In the genomic region with DNA sequence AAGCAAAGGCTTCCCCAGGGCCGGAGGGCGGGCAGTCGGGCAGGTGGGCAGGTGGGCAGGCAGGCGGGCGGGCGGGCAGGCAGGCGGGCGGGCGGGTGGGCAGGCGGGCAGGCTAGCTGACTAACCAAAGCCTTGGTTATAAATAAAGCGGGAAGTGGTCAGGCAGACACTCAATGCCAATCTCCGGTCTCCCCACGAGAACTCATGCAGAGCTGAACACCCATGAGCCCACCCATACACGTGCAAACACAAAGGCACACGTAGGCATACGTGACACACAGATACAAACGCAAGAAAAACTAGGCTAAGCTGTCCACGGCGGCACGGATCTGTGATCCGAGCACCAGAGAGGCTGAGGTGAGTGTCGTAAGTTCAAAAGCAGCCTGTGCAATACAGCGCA, we compare ENCODE assay signal across 20 mouse cellular contexts. TPM values are rescaled to one million over a fixed set of nuclear protein-coding genes. Genes with fewer than 3 reads are reported as not detected.
DNase-seq lines count a peak whose midpoint lies in the region; ATAC-seq and TF ChIP-seq lines count a peak whose summit lies in the region.
"Had no signal": no experiment of that assay in that cellular context is flagged by ENCODE, and none has a peak within 500 bp of the region (broad histone marks: within the 10 kb centered on the region; RNA-seq: fewer than 3 reads in every experiment).

No protein-coding gene starts in this region.

- no peaks in the 10 kb centered on the region for H3K9me3 ChIP-seq in liver, embryonic 15.5 days (replicated peaks)
- no peaks in the 10 kb centered on the region for H3K9me3 ChIP-seq in ES-E14 (ENCODE audit: control insufficient read depth, insufficient read depth, low read depth, low read length)
- H3K9me3 ChIP-seq in intestine, embryonic 15.5 days = no peaks in the 10 kb centered on the region
- H3K9me3 ChIP-seq: heart, embryonic 12.5 days had no signal

- no peaks in the 10 kb centered on the region for H3K36me3 ChIP-seq in liver, embryonic 15.5 days (replicated peaks)
- no peaks in the 10 kb centered on the region for H3K36me3 ChIP-seq in ES-E14 (ENCODE audit: control insufficient read depth, insufficient read depth, low read length, poor library complexity, severe bottlenecking)
- no peaks in the 10 kb centered on the region; the same call in 1 of the 2 replicates for H3K36me3 ChIP-seq in intestine, embryonic 15.5 days
- H3K36me3 ChIP-seq: heart, embryonic 12.5 days had no signal

- H3K27me3 ChIP-seq in liver, embryonic 15.5 days = peaks cover 13% of the 10 kb centered on the region
- no peaks in the 10 kb centered on the region for H3K27me3 ChIP-seq in intestine, embryonic 15.5 days (replicated peaks)
- H3K27me3 ChIP-seq: heart, embryonic 12.5 days had no signal

- no peak for ATAC-seq in liver, embryonic 15.5 days (ENCODE audit: insufficient read depth)
- peak; percentile 62 for ATAC-seq in granulocyte monocyte progenitor cell, adult 5-6 weeks (replicated peaks; ENCODE audit: poor library complexity, severe bottlenecking)
- ATAC-seq in neutrophil, adult 5-6 weeks (ENCODE audit: extremely low read depth, insufficient number of reproducible peaks, low FRiP score, poor library complexity, severe bottlenecking) = peak; percentile 40
- no peak for ATAC-seq in intestine, embryonic 15.5 days
- ATAC-seq: CD4-positive, CD25-positive, alpha-beta regulatory T cell, adult 4 months; forebrain, embryonic 14.5 days had no signal

- 0 out of 2 replicates have a peak overlapping the region, but pooled peaks have one; percentile 7 for H3K4me2 ChIP-seq in liver, embryonic 15.5 days
- no peak overlapping the region for H3K4me2 ChIP-seq in intestine, embryonic 15.5 days (replicated peaks)
- H3K4me2 ChIP-seq: heart, embryonic 12.5 days; hindbrain, embryonic 14.5 days had no signal

- H3K4me3 ChIP-seq in liver, embryonic 15.5 days (replicated peaks) = no peak overlapping the region
- peak overlapping the region; percentile 45 to 51 for H3K4me3 ChIP-seq in ES-E14 (ENCODE audit: insufficient read depth in 1 of 2, low read depth in 1 of 2, low read length in 2 of 2, poor library complexity in 1 of 2, severe bottlenecking in 1 of 2)
- H3K4me3 ChIP-seq in intestine, embryonic 15.5 days (replicated peaks) = no peak overlapping the region
- H3K4me3 ChIP-seq: embryonic facial prominence, embryonic 10.5 days; forebrain, embryonic 10.5 days; heart, embryonic 12.5 days; hindbrain, embryonic 10.5 days had no signal

- in situ Hi-C loops in ES-E14 (cut with MboI; ENCODE audit: low sequenced_read_pairs in 2 of 2, unreplicated experiment in 2 of 2) = no loop called here

- H3K9ac ChIP-seq in liver, embryonic 15.5 days = no peak overlapping the region
- H3K9ac ChIP-seq in ES-E14 (ENCODE audit: insufficient read depth, low read depth, low read length, poor library complexity, severe bottlenecking) = peak overlapping the region; percentile 52; the same call in 1 of the 2 replicates
- H3K9ac ChIP-seq in intestine, embryonic 15.5 days = no peak overlapping the region
- H3K9ac ChIP-seq: heart, embryonic 12.5 days; hindbrain, embryonic 14.5 days had no signal

- H3K4me1 ChIP-seq in liver, embryonic 15.5 days (replicated peaks) = peaks cover 9% of the 10 kb centered on the region
- H3K4me1 ChIP-seq in ES-E14 (ENCODE audit: control insufficient read depth in 2 of 2, insufficient read depth in 2 of 2, low read length in 2 of 2, poor library complexity in 1 of 2) = peaks cover 12 to 20% of the 10 kb centered on the region in 2 experiments; a peak in 3 of 4 replicates
- peaks cover 10% of the 10 kb centered on the region; the same call in 1 of the 2 replicates for H3K4me1 ChIP-seq in intestine, embryonic 15.5 days (replicated peaks)

- H3K27ac ChIP-seq in liver, embryonic 15.5 days (replicated peaks) = no peak overlapping the region
- no peak overlapping the region for H3K27ac ChIP-seq in ES-E14 (ENCODE audit: insufficient read depth, low read depth, low read length, poor library complexity, severe bottlenecking)
- no peak overlapping the region for H3K27ac ChIP-seq in intestine, embryonic 15.5 days
- H3K27ac ChIP-seq: forebrain, embryonic 10.5 days; hindbrain, embryonic 14.5 days had no signal

- DNase-seq in liver (no peak), ES-E14 (ENCODE audit: low read depth, low spot score) (no peak)
- no peak for DNase-seq in frontal cortex, postnatal 14 days (ENCODE audit: low spot score in 2 of 2)
- DNase-seq: adrenal gland, postnatal 10 days; B cell, adult 2 months; cerebellum, adult 18-20 months; cerebellum, adult 9-11 months; cerebellum, postnatal 36 days; gastrocnemius, postnatal 14 days had no signal

- WGBS in liver, embryonic 15.5 days (ENCODE audit: insufficient replicate concordance) = 72% methylated on average over 23 of the region's 23 CpGs
- WGBS in intestine, embryonic 15.5 days = 92% methylated on average over 23 of the region's 23 CpGs

TF ChIP-seq in ES-E14, 5 proteins besides CTCF, POLR2A, EP300 and RAD21:
- TF ChIP-seq ZC3H11A (IDR thresholded peaks at IDR 0.05; ENCODE audit: borderline replicate concordance, low read depth, low read length) = no peak
- no peak for TF ChIP-seq MAFK (IDR thresholded peaks at IDR 0.05; ENCODE audit: insufficient read depth, low read depth, low read length)
- no peak for TF ChIP-seq ZNF384 (IDR thresholded peaks at IDR 0.05; ENCODE audit: low read depth, low read length)
- TF ChIP-seq HCFC1 (IDR thresholded peaks at IDR 0.05; ENCODE audit: borderline replicate concordance, insufficient read depth, low read length) = no peak
- no peak for TF ChIP-seq CHD2 (IDR thresholded peaks at IDR 0.05; ENCODE audit: low read depth, low read length)
TF ChIP-seq in ES-E14: peak in this region for 0.

RNA-seq across cellular contexts. Expression of gene Tiam1, which starts 6.4 kb away (rescaled TPM):
- 3.6 and 4.2 TPM in 2 replicates for polyA plus RNA-seq in liver, embryonic 15.5 days (2015; fragmentation: Nextera tagmentation; extraction: Ambion mirVana)
- total RNA-seq in ES-E14 (2012; rRNA removed) = 15.7 and 22.9 TPM in 2 replicates
- 66.1 and 76.1 TPM in 2 replicates for total RNA-seq in granulocyte monocyte progenitor cell, adult 5-6 weeks (2014; fragmentation: Nextera tagmentation)
- 65.8 and 68.6 TPM in 2 replicates for total RNA-seq in granulocyte monocyte progenitor cell, adult 5-6 weeks (2017)
- 6.9 and 8.8 TPM in 2 replicates for total RNA-seq in neutrophil, adult 5-6 weeks (2017)
- polyA plus RNA-seq in intestine, embryonic 15.5 days (2015; fragmentation: Nextera tagmentation; extraction: Ambion mirVana) = 12.3 and 12.4 TPM in 2 replicates

Comparison
In these comparisons a context has a peak if more than half of its experiments do, and no peak if none do; other contexts are left out.
1. ATAC-seq: peak in granulocyte monocyte progenitor cell, adult 5-6 weeks (single experiment) and neutrophil, adult 5-6 weeks (single experiment); none in liver, embryonic 15.5 days (single experiment) and intestine, embryonic 15.5 days (single experiment).
2. H3K4me3 ChIP-seq: peak in ES-E14 (2 of 2); none in liver, embryonic 15.5 days (single experiment) and intestine, embryonic 15.5 days (single experiment).